Mouse (Mus musculus) urinary bladder, postnatal 25 days (tissue): ENCODE results near the gene Atxn7.

Experiments used
- DNase-seq: peaks from one replicate; pipeline ENCODE4 v3.0.0; 2022; ENCODE audit warnings: low spot score

Gene Atxn7

DNA sequence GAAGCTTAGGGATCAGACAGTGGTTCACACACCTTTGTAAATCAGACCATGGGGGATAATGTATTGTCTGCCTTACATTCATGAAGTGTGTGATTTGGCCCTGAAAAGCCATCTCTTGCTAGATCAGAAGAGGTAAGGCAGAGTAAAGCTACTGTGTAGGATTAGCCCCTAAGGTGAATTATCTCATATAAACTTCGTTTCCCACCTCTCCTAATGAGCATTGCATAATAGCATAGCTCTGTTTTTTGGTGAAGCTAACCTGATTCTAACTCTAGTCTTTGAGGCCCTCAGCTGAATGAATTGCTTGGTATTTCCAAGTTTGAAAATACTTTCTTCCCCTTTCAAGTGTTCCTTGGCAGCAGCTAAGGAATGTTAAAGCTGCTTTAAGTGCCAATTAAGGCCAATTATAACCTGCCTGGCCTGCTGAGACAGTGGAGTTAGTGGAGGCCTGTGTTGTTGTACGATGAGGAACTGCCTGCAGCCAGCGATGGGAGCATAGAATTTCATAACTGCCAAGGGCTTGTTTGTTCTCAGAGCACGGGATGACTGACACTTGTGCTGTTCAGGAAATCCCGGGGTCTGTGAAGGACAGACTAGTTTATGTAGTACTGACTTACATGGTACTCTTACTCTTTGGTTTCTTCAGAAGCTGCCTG lies 103.4 kb downstream of the Atxn7 start:
- DNase-seq, result no peak

DNA sequence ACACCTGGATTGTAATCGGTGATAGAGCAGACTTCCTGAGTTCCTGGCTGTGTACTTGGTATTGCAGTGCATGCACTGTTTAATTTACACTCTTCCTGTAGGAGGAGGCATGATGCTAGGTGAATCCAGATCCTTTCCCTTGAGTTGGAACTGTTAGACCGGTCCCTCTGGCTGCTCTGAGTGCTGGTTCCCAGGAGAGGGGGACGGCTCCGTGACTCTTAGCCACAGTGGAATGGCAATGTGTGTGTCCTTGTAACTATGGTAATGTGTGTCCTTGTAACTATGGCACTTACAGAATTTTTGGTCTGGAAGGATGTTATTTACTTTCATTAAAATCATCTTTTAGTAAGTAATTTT lies 103.9 kb downstream of the Atxn7 start:
- DNase-seq, result no peak

DNA sequence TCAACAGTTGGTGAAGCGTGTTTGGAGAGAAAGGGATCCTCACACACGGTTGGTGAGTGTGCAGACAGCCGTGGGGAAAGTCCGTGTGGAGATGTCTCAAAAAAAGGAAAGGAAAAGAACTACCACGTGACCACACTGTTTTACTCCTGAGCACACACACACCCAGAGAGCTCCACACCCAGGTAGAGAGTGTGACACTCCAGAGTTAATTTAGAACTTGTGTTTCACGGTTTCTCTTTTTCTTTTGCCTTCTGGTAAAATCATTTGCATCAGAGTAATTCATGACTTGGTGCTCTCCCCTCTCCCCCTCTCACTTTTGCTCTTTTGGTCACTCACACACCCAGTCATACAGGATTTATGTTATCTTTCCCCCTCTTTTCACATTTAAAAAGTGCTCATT lies 105.0 kb downstream of the Atxn7 start:
- no peak for DNase-seq

DNA sequence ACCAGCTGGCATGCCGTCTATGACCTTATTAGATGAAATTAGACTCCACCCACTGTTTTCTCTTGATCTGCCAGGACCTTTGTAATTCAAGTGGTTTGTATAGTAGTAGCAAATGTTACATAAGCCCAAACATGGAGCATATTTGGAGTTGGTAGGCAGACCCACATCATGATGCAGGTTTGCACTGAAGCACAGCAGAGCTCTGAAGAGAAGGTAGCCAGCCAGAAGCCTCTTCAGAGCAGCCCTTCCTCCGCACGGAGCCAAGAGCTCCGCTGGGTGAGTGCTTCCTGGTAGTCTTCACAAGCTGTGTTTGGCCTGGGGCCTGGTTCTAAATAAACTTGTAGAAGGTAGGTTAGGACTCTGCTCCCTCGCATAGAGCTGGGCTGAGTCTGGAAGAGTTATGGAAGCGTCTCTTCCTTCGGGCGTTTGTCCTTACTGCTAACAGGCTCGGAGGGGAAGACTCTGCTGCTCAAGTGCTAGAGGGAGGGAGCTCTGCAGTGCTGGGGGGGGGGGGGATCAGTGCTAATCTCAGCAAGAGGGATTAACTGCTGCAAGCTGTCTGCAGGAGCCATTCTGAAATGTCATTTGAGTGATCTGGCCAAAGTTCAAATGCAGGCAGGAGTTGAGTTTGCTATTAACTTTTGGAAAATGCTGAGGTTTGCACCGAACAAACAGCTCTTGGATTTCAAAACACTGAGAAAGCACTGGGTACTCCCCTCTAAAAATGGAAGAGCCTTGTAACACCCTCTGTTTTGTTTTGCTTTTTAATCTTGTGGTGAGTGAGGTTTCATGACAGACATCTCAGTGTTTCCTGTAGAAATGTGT lies 106.6 kb downstream of the Atxn7 start:
- no peak for DNase-seq

DNA sequence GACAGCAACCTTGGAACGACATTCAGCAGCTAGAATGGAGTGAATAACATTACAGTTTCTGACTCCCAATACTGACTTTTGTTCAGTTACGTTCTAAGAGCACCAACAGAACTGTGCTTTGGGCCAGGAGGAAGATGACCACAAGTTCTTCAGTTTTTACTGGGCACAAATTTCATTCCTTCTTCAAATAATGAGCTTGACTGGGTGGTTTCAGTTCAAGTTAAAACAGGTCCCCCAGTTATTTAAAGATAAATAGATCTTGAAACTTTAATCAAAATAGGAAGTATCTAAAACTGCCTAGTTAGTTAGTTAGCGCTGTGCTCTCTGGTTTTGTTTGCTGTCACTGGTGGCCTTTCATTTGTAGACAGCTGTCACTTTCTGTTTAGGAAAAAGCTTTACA lies 107.3 kb downstream of the Atxn7 start:
- DNase-seq, result no peak

DNA sequence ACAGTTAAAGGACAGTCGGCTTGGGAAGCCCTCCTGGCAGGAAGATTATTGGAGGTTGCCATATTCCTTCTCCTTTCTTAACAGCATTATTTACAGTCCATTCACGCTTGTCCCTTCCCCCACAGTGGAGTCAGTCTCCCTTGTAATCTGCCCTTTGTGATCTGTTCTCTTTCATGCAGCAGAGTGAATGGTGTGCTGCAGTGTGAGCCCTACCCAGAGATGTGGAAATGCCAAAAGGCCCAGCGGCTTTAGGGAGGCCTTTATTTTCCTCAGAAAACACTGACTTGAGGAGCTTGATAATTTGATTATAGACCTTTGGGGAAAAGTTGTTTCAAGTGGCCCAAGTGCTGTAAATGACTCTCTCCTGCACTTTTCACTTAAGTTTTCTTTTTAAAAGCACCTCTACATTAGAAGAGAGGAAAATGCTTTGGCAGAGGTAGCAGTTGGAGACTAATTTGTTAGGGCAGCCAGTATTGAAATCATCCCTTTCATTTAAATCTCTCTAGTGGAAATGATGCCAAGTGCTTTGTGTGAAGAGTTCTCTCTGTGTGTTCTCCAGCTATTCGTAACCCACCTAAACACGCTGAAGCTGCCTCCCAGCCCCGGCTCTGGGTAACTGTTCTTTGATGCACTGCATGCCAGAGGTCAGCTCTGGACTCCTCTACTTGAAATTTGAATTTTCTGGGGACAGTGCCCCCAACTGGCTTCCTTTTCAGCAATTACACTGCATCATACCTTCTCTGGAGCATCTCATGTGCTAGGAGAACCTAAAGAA lies 109.5 kb downstream of the Atxn7 start:
- DNase-seq, result no peak

DNA sequence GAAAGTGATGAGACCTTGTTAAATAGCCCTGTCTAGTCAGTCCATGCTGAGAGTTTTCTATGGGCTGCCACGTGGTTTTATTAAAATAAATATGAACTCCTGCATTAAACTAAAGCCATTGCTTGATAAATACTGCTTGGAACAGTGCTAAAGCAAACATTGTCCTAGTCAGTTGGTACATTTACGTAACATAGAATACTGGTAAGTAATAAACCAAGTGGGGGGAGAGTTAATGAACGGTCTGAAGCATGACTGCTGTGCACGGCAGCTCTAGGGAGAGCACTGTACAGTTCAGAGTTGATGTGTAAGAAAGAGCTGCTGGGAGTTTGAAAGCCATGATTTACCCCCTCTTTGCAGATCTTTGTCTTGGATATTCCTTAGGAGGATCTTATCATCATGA lies 110.2 kb downstream of the Atxn7 start:
- DNase-seq, result no peak

DNA sequence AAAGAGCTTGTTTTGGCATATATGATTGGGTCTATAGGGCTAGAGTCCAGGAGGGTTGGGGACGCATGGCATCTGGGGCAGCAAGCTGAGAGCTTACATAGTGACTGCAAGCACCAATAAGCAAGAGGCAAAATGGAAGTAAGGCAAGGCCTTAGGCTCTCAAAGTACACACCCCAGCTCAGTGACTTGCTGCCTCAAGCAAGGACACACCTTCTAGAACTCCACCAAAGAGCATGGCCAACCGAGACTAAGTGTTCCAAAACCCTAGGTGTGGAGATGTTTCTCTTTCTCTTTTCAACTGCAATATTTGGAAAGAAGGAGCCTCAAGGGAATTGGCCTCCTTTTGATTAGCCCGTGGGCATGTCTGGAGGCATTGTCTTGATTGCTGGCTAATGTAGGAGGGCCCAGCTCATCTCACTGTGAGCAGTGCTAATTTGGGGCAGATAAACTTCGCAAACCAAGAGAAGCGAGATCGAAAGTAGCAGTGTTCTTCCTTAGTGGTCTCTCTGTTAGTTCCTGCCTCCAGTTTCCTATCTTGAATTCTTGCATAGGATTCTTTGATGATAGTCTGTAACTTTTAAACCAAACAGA lies 119.5 kb downstream of the Atxn7 start:
- no peak for DNase-seq

DNA sequence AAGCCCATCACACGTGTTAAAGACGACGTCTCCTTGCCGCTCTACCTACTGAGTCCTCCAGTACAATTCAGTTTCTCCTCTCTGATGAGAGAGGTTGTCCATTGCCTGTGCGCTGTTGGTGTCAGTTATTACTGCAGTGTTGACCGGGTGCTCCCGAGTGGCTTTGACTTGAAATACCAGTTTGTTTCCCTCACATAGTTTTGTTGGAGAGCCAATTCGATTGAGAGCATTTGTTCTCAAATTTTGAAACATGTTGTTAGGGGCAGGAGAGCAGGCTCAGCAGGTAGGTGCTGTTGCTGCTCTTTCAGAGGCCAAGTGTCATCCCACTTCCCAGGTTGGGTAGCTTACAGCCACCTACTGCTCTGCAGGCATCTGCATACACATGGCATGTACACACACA lies 122.6 kb downstream of the Atxn7 start:
- no peak for DNase-seq

DNA sequence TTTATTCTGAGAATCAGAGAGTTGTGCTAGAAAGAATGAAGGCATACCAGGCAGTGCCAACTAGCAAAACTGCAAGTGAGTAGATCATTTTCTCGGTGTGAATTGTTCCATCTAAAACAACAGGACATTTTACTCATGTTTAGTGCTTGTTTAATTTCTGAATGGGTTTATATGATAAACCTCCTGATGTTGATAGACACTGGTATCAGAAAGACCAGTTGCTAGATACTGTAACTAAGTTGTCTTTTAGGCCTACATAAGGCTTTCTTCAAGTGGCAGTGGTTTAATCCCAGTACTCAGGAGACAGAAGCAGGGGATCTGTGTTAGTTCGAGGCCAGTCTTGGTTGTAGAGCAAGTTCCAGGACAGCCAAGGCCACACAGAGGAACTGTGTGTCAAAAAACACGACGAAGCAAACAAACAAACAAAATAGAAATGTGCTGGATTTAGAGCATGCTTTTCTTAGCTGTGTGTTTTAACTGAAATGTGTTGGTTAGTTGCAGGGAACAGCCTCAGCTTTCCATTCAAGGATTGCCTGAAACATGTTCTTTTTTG lies 125.5 kb downstream of the Atxn7 start:
- no peak for DNase-seq

DNA sequence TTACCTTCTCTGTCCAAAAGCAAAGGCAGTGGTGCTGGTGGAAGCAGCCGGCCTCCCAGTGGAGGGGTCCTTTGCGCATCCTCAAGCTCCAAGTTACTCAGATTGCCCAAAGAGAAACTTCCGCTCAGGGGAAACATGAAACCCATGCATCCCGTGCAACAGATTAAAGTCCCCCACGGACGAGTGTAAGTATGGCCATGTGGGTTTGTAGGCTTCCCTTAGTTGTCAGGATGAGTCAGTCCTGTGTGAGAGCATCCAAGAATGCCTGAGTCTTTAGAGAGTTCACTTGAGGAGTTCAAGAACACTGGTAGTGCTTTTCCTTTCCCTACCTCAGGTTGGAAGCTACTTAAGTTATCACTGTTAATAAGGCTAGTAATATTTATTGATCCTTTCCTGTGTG lies 126.1 kb downstream of the Atxn7 start:
- DNase-seq, result no peak

DNA sequence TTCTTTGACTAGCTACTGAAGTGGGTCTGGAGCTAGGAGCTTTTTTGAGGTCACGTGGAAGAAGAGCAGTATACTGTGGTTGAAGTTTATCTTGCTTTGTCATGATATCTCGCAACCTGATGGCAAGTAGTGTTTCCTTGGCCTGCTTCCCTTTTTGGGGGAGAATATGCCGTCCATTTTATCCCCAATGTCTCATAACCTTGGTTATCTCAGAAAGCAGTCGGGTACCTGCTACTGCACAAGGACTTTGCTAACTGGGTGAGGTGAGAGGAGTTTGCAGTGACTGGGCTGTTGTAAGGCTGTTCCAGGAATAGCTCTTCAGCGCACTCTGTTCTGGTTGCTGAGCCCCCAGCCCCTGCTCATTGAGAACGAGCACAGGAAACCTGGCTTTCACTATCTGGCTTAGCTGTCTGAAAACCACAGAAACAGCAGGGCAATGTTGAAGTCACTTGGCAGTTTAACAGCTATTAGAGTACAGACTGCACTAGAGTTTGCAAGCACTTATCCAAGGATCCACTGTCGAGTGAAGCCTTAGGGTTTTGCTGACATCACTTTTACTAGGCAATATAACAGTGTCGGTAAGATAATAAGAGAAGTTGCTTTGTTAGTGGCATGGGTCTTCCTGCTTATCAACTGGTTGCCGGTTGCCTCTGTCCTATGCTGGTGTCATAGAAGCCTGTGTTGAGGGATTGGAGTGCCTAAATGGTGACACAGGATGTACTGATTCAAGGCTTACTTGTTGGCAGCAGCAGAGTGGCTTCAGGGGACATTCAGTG lies 127.0 kb downstream of the Atxn7 start:
- no peak for DNase-seq

DNA sequence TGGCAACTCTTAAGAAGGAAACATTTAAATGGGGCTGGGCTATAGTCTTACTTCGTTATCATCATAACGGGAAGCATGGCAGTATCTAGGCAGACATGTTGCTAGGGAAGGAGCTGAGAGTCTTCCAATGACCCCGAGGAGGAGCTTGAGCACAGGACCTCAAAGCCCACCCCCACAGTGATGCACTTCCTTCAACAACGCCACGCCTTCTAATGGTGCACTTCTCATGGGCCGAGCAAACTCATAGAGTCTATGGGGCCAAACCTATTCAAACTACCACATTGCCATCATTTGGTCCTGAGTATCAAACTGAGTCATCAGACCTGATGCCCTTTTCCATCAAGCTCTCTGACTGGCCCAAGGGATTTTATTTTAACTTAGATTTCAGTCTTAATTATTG lies 129.3 kb downstream of the Atxn7 start:
- no peak for DNase-seq

DNA sequence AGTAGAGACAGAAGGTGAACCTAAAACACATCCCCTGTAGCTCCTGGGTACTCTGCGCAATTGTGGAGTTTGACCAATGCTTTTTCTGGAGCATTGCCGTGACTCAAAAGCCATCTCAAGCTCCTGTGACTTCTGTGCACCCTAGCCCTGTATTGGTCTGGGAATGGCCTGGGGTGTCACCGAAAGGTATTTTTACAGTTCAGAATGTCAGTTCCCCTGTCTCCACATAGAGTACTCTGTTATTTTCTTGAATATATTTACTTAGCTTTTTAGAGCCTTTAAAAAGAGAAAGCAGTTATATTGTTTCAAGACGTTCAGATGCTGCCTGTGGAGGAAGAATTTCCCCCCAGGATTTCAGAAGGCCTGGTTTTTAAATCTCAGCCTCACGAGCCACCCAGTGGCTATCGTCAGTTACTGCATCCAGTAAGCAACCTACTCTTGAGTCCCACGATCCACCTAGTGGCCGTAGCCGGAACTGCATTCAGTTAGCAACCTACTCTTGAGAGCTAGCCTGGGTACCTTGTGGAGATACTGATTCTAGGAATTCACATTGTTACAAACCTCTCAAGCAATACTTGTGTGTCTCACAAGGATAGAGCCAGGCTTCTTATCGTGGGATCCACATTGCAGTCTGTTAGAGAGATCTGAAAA lies 137.2 kb downstream of the Atxn7 start:
- peak; percentile 86 for DNase-seq

DNA sequence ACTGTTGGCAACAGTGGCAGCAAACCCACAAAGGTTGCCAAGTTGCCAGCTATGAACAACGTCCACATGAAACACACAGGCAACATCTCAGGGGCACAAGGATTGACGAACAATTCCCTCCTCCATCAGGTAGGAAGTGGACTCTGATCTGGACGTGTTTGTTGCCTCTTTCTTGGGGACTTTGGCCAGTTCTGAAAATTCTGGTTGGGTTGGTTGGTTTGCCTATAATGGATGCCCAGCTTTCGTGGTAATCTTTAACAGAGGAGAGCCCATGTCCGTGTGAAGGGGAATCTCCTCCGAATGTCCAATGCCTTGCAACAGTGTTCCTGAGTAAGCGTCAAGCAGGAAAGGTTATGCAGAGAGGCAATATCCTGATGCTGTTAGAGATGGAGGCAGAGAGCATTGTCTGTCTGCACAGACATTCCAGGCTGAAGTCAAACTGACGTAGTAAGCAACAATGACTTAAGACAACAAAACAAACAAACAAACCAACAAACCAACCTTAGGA lies 139.6 kb downstream of the Atxn7 start:
- DNase-seq, result no peak

DNA sequence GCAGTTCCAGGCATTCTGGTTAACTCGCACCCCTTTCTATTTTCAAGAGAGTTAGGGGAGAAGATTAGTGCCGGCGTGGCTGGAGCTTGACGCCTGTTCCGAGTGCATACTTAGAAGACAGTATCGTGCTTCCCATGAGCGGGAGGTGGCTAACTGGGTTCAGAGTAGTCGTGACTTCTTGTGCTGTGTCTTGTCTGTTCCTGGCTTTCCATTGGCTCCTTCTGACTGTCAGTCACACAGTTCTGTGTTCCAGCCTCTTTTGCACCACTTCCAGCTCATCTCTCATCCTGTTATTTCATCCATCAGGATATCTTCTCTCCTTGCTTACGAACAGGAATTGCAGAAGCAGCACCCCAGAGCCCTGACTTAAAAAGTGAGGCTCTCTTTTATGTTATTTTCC lies 140.1 kb downstream of the Atxn7 start:
- DNase-seq, result no peak

DNA sequence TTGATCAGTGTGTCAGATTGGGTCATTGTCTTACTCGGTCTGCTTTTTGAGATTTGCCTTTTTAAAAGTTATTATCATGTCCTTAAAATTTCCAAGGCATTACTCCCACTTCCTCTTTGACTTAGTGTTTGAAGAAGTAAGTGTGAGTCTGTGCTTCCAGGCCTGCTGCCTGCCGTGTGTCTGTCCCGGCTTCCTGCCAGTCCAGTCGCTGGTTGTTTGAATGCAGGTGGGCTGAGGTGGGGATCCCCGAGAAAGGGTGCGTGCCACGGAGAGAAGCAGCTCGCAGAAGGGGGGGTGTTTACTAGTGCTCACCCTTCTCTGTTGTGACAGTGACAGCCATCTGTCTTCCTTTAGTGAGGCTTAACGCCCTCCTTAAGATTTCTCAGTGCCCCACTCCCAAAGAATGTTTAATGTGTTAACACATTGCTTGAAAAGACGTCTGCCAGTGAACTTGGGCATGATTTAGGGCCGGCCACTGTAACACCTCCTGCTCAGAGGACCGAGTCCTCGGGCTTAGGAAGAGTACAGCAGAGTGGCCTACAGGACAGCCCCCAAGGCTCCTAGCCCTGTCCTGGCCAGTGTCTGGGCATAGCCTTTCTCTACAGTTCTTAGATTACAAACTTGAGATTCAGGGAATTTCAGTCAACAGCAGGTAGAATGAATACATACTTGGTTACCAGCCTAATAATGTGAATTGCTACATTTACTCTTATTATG lies 143.1 kb downstream of the Atxn7 start:
- no peak for DNase-seq

DNA sequence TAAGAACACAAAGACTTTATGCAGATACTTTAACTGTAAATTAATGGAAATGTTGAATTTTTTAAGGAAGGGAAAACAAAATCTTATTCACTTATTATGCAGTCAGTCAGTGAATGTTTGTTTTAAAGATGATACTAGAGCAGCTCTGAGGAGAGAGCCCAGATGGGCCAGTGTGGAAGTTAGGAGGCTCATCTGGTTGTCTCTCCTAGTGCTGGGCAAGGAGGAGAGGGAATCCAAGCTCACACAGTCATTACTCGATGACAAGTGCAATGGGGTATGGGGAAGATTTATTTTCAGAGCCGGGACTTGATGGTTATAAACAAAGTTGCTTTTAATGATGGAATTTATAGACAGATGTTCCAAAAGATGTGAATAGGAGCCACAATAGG lies 143.7 kb downstream of the Atxn7 start:
- DNase-seq, result no peak

DNA sequence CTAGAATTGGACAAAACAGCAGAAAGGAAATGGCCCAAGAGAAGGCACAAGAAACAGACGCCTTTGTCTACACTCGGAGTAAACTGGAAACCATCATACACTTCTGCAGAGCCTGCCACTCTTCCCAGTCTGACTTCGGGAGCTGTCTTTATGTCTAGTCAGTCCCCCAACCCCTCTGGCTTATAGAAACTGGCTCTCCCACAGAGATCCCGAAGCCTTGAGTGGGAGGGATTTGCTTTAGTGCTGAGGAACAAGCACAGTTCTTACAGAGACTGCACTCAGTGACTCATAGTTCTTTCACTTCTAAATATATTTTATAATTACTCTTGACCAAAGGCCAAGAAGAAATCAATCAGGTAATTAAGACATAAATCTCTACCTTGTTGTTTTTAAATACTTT lies 149.5 kb downstream of the Atxn7 start:
- no peak for DNase-seq
